Mouse (Mus musculus): Measurements from ENCODE around the gene Tmem121b. TPM values are rescaled to one million over a fixed set of nuclear protein-coding genes. Genes with fewer than 3 reads are reported as not detected.

The Tmem121b gene
- total and polyA plus RNA-seq, 3 experiments: not detected

DNA sequence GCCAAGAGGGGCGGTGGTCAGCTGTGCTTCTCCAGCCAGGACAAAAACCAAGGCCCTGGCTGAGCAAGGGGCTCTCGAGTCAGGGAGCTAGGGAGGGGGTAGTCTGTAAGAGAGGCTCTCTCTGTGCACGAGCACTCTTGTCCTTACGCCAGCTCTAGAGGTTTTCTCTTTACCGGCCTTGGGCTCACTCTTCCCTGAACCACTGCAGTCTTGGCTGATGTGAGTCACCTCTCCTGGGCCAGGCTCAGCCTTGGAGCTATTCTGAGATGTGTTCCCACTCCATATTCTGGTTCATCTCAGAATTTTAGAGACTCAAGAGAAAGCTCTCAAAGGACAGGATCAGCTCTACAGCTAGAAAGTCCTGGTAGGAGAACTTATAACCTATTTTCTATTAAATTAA, 23.7 kb upstream of the Tmem121b start:
- Histone ChIP-seq H3K36me3 (replicated peaks in 1 of 2; ENCODE audit: control insufficient read depth in 1 of 2, insufficient read depth in 1 of 2, low read length in 1 of 2) (peaks cover 41 to 90% of the 10 kb centered on the region in 2 experiments), H3K27ac (ENCODE audit: insufficient read depth, low read depth) (no peak overlapping the region), H3K4me1 (ENCODE audit: control insufficient read depth in 1 of 2, insufficient read depth in 2 of 2) (peaks cover 0 to 4% of the 10 kb centered on the region in 2 experiments; a peak in 1 of 4 replicates), H3K9ac (ENCODE audit: insufficient read depth, low read depth) (no peak overlapping the region), H3K27me3 (replicated peaks) (no peaks in the 10 kb centered on the region), H3K9me3 (replicated peaks; ENCODE audit: low read length) (no peaks in the 10 kb centered on the region), H3K4me3 (replicated peaks in 1 of 3; ENCODE audit: low read depth in 2 of 3, low read length in 2 of 3, poor library complexity in 1 of 3) (no peak overlapping the region), H3K79me2 (replicated peaks; ENCODE audit: control insufficient read depth, extremely low read depth, insufficient read depth, poor library complexity, severe bottlenecking) (no peaks in the 10 kb centered on the region), H3K4me2 (ENCODE audit: insufficient read depth, low read depth, poor library complexity, severe bottlenecking) (no peak overlapping the region)
- in situ Hi-C loops (cut with MboI; ENCODE audit: low pct_ligation_motif_present, low pct_unique_long_range_greater_than_20kb, low sequenced_read_pairs) (no loop called here), dilution Hi-C loops (cut with MboI; ENCODE audit: extremely low pct_ligation_motif_present, extremely low pct_unique_long_range_greater_than_20kb, low sequenced_read_pairs) (no loop called here)
- DNase-seq (ENCODE audit: extremely low read depth): no peak
- no peak for TF ChIP-seq TCF12 (IDR thresholded peaks at IDR 0.05; ENCODE audit: low read depth, low read length)

DNA sequence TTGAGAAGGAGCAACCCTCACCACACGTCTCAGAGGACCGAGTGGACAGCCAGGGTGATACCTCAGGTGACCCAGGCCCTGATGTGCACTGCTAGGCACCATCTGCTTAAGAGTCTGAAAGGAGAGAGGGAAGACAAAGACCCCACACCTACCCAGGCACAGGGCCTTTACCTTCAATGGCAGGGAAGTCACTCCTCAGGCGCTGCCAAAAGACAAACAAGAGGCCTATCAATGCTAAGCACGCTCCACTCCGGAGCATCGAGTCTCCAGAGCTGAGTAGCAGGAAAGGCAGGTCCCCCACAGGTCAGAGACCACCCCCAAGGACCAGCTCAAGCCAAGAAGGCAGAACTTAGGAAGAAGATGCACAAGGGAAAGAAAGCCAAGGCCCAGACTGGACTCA, 23.3 kb upstream of the Tmem121b start:
- Histone ChIP-seq H3K9ac (ENCODE audit: insufficient read depth, low read depth) (no peak overlapping the region), H3K27ac (ENCODE audit: insufficient read depth, low read depth) (no peak overlapping the region), H3K4me2 (ENCODE audit: insufficient read depth, low read depth, poor library complexity, severe bottlenecking) (no peak overlapping the region), H3K4me1 (ENCODE audit: control insufficient read depth in 1 of 2, insufficient read depth in 2 of 2) (peaks cover 0 to 3% of the 10 kb centered on the region in 2 experiments; a peak in 1 of 4 replicates), H3K27me3 (replicated peaks) (no peaks in the 10 kb centered on the region), H3K79me2 (replicated peaks; ENCODE audit: control insufficient read depth, extremely low read depth, insufficient read depth, poor library complexity, severe bottlenecking) (no peaks in the 10 kb centered on the region), H3K9me3 (replicated peaks; ENCODE audit: low read length) (no peaks in the 10 kb centered on the region), H3K4me3 (replicated peaks in 1 of 3; ENCODE audit: low read depth in 2 of 3, low read length in 2 of 3, poor library complexity in 1 of 3) (no peak overlapping the region), H3K36me3 (replicated peaks in 1 of 2; ENCODE audit: control insufficient read depth in 1 of 2, insufficient read depth in 1 of 2, low read length in 1 of 2) (peaks cover 37 to 86% of the 10 kb centered on the region in 2 experiments)
- in situ Hi-C loops (cut with MboI; ENCODE audit: low pct_ligation_motif_present, low pct_unique_long_range_greater_than_20kb, low sequenced_read_pairs) (no loop called here), dilution Hi-C loops (cut with MboI; ENCODE audit: extremely low pct_ligation_motif_present, extremely low pct_unique_long_range_greater_than_20kb, low sequenced_read_pairs) (no loop called here)
- TF ChIP-seq CTCF (conservative IDR thresholded peaks at IDR 0.05 in 1 of 2, IDR thresholded peaks at IDR 0.05 in 1 of 2; ENCODE audit: low read depth in 2 of 2, low read length in 2 of 2): no peak
- no peak for TF ChIP-seq MEF2A (IDR thresholded peaks at IDR 0.05; ENCODE audit: borderline replicate concordance, low read depth, low read length)
- no peak for TF ChIP-seq NELFE (IDR thresholded peaks at IDR 0.05; ENCODE audit: low read depth, low read length)
- no peak for TF ChIP-seq PAX5 (IDR thresholded peaks at IDR 0.05; ENCODE audit: low read length)
- no peak for TF ChIP-seq HCFC1 (IDR thresholded peaks at IDR 0.05; ENCODE audit: low read depth, low read length)
- TF ChIP-seq POLR2AphosphoS2 (IDR thresholded peaks at IDR 0.05; ENCODE audit: low read depth, low read length): no peak
- no peak for TF ChIP-seq RAD21 (IDR thresholded peaks at IDR 0.05; ENCODE audit: low read depth, low read length)
- DNase-seq (ENCODE audit: extremely low read depth): no peak

DNA sequence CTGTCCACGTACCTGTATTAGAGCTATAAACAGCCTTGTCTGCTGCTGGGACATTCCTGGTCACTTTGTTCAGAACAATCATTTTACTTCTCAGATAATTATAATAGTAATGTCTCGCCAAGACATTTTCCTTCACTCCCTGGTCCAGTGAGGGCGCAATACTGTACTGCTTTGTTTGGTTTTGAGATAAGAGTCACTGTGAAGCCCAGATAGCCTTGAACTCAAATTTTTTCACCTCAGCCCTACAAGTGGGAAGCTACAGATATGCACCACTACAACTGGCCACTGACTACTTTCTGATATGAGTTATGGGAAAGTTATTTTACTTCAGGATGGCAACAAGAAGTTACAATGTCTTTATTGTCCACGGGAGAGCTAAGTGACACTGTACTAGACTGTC, 22.8 kb upstream of the Tmem121b start:
- dilution Hi-C loops (cut with MboI; ENCODE audit: extremely low pct_ligation_motif_present, extremely low pct_unique_long_range_greater_than_20kb, low sequenced_read_pairs) (no loop called here), in situ Hi-C loops (cut with MboI; ENCODE audit: low pct_ligation_motif_present, low pct_unique_long_range_greater_than_20kb, low sequenced_read_pairs) (no loop called here)
- Histone ChIP-seq H3K27ac (ENCODE audit: insufficient read depth, low read depth) (no peak overlapping the region), H3K27me3 (replicated peaks) (no peaks in the 10 kb centered on the region), H3K36me3 (replicated peaks in 1 of 2; ENCODE audit: control insufficient read depth in 1 of 2, insufficient read depth in 1 of 2, low read length in 1 of 2) (peaks cover 32 to 86% of the 10 kb centered on the region in 2 experiments), H3K9ac (ENCODE audit: insufficient read depth, low read depth) (no peak overlapping the region), H3K4me1 (ENCODE audit: control insufficient read depth in 1 of 2, insufficient read depth in 2 of 2) (no peaks in the 10 kb centered on the region), H3K4me3 (replicated peaks in 1 of 3; ENCODE audit: low read depth in 2 of 3, low read length in 2 of 3, poor library complexity in 1 of 3) (no peak overlapping the region), H3K9me3 (replicated peaks; ENCODE audit: low read length) (no peaks in the 10 kb centered on the region), H3K4me2 (ENCODE audit: insufficient read depth, low read depth, poor library complexity, severe bottlenecking) (no peak overlapping the region), H3K79me2 (replicated peaks; ENCODE audit: control insufficient read depth, extremely low read depth, insufficient read depth, poor library complexity, severe bottlenecking) (no peaks in the 10 kb centered on the region)
- DNase-seq (ENCODE audit: extremely low read depth): no peak
- TF ChIP-seq MAZ (IDR thresholded peaks at IDR 0.05; ENCODE audit: low read depth, low read length) (no peak), EP300 (IDR thresholded peaks at IDR 0.05; ENCODE audit: low read length) (no peak), CHD2 (IDR thresholded peaks at IDR 0.05; ENCODE audit: low read length) (no peak), SMC3 (IDR thresholded peaks at IDR 0.05; ENCODE audit: low read depth, low read length) (no peak), KAT2A (IDR thresholded peaks at IDR 0.05; ENCODE audit: insufficient replicate concordance, low read length) (no peak), JUN (IDR thresholded peaks at IDR 0.05; ENCODE audit: insufficient read depth, low read depth, low read length) (no peak), ETS1 (conservative IDR thresholded peaks at IDR 0.05; ENCODE audit: low read depth, low read length) (no peak), POLR2AphosphoS2 (IDR thresholded peaks at IDR 0.05; ENCODE audit: low read depth, low read length) (no peak), PAX5 (IDR thresholded peaks at IDR 0.05; ENCODE audit: low read length) (no peak), GABPA (IDR thresholded peaks at IDR 0.05; ENCODE audit: insufficient replicate concordance, low read depth, low read length) (no peak), E2F4 (IDR thresholded peaks at IDR 0.05; ENCODE audit: insufficient replicate concordance, low read depth, low read length) (no peak), NRF1 (IDR thresholded peaks at IDR 0.05; ENCODE audit: low read depth, low read length) (no peak), JUND (conservative IDR thresholded peaks at IDR 0.05; ENCODE audit: low read depth, low read length) (no peak), BHLHE40 (IDR thresholded peaks at IDR 0.05; ENCODE audit: low read depth, low read length) (no peak), RCOR1 (conservative IDR thresholded peaks at IDR 0.05; ENCODE audit: low read depth, low read length) (no peak), ZKSCAN1 (IDR thresholded peaks at IDR 0.05; ENCODE audit: borderline replicate concordance, low read depth, low read length) (no peak), UBTF (IDR thresholded peaks at IDR 0.05; ENCODE audit: low read depth, low read length) (no peak)
